Mouse (Mus musculus) forebrain, embryonic 16.5 days (tissue): Measurements from ENCODE around the gene Trim32. TPM values are rescaled to one million over a fixed set of nuclear protein-coding genes. Genes with fewer than 3 reads are reported as not detected.

ENCODE experiments used
- ATAC-seq: fragments of 200-750 bp; cut with Nextera tagmentation; 2 replicates; pipeline ENCODE4 v1.8.0; 2017; ENCODE audit warnings: mild to moderate bottlenecking, moderate library complexity
- H3K27ac ChIP-seq: fragments of 300-500 bp; sonication (generic); 2 replicates; pipeline ENCODE4 v1.5.1; 2014; ENCODE audit warnings: low read length, control low read depth
- H3K27me3 ChIP-seq: fragments of 300-500 bp; sonication (generic); replicated peaks from 2 replicates; pipeline ENCODE4 v1.6.1; 2014; ENCODE audit warnings: low read length; ENCODE audit not compliant: control insufficient read depth, insufficient read depth
- H3K36me3 ChIP-seq: fragments of 300-500 bp; sonication (generic); 2 replicates; pipeline ENCODE4 v1.6.1; 2014; ENCODE audit not compliant: control insufficient read depth, insufficient read depth
- H3K4me1 ChIP-seq: fragments of 300-500 bp; sonication (generic); replicated peaks from 2 replicates; pipeline ENCODE4 v1.6.1; 2014; ENCODE audit warnings: low read length; ENCODE audit not compliant: control insufficient read depth, insufficient read depth
- H3K4me2 ChIP-seq: fragments of 300-500 bp; sonication (generic); 2 replicates; pipeline ENCODE4 v1.6.1; 2014; ENCODE audit warnings: mild to moderate bottlenecking, low read length, control low read depth
- H3K4me3 ChIP-seq: fragments of 300-500 bp; sonication (generic); replicated peaks from 2 replicates; pipeline ENCODE4 v1.5.1; 2014; ENCODE audit warnings: mild to moderate bottlenecking, low read length, control low read depth
- H3K9ac ChIP-seq: fragments of 300-500 bp; sonication (generic); replicated peaks from 2 replicates; pipeline ENCODE4 v1.6.1; 2014; ENCODE audit warnings: low read depth, low read length, control low read depth
- H3K9me3 ChIP-seq: fragments of 300-500 bp; sonication (generic); 2 replicates; pipeline ENCODE4 v1.6.1; 2016; ENCODE audit warnings: low read length; ENCODE audit not compliant: control insufficient read depth
- WGBS: fragments of 180-500 bp; shearing (Covaris S2); extraction: QIAGEN DNeasy Blood & Tissue Kit; methylation state at CpG from one replicate; pipeline ENCODE4 v1.1.7; 2014; 5-methylcytosine and 5-hydroxymethylcytosine counted together
- polyA plus RNA-seq: library from polyadenylated mRNA; unstranded; fragments of >200 nt; fragmentation: Nextera tagmentation; extraction: Ambion mirVana; gene quantifications from 2 replicates; pipeline ENCODE4 v1.2.1, GENCODE M21; 2015

The Trim32 gene
- polyA plus RNA-seq, 1 experiment from 2014 or later = 181 TPM

DNA sequence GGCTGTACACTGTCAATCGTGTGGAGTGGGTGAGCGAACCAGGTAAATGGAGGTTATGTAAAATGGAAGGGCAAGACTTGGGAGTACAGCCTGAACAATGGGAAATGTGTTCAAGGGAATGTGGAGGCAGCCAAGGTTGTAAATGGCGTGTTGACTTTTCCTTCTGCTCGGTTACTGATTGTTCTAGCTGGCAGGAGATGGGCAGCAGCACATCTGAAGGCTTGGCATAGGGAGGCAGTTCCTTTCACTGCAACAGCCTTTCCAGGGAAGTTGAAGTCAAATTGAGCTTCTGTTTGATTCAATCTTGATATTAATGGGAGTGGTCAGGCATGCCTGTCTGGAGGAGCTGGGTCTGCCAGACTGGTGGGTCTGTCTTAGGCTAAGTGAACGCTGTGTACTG, 5.5 kb downstream of the Trim32 start:
- no peaks in the 10 kb centered on the region for H3K27me3 ChIP-seq
- H3K4me3 ChIP-seq = no peak overlapping the region
- H3K9me3 ChIP-seq = no peaks in the 10 kb centered on the region; the same call in 1 of the 2 replicates
- no peak overlapping the region for H3K4me2 ChIP-seq
- peaks cover 23% of the 10 kb centered on the region for H3K36me3 ChIP-seq
- peak; percentile 43 for ATAC-seq
- no peak overlapping the region for H3K9ac ChIP-seq
- H3K4me1 ChIP-seq = peaks cover 34% of the 10 kb centered on the region
- WGBS = 70% methylated on average over 5 of the region's 5 CpGs
- peak overlapping the region; percentile 49; the same call in 1 of the 2 replicates for H3K27ac ChIP-seq

GRCm38 (mm10) chr4:65610896-65611295, 6.1 kb downstream of the Trim32 start:
- peak overlapping the region; percentile 22; the same call in 1 of the 2 replicates for H3K4me2 ChIP-seq
- peaks cover 29% of the 10 kb centered on the region for H3K36me3 ChIP-seq
- no peaks in the 10 kb centered on the region; the same call in 1 of the 2 replicates for H3K9me3 ChIP-seq
- peak; percentile 66 for ATAC-seq
- 51% methylated on average over 6 of the region's 6 CpGs for WGBS
- H3K4me1 ChIP-seq = peaks cover 32% of the 10 kb centered on the region
- peak overlapping the region; percentile 49; the same call in 1 of the 2 replicates for H3K27ac ChIP-seq
- no peak overlapping the region for H3K9ac ChIP-seq
- no peak overlapping the region for H3K4me3 ChIP-seq
- H3K27me3 ChIP-seq = no peaks in the 10 kb centered on the region

DNA sequence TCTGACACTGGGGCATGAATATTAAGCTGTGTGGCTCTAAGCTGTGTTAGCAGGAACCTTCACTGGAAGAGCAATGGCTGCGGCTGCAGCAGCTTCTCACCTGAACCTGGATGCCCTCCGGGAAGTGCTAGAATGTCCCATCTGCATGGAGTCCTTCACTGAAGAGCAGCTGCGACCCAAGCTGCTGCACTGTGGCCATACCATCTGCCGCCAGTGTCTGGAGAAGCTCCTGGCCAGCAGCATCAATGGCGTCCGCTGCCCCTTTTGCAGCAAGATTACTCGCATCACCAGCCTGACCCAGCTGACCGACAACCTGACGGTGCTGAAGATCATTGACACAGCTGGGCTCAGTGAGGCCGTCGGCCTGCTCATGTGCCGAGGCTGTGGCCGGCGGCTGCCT, 8.3 kb downstream of the Trim32 start:
- ATAC-seq = no peak
- peaks cover 40% of the 10 kb centered on the region for H3K36me3 ChIP-seq

DNA sequence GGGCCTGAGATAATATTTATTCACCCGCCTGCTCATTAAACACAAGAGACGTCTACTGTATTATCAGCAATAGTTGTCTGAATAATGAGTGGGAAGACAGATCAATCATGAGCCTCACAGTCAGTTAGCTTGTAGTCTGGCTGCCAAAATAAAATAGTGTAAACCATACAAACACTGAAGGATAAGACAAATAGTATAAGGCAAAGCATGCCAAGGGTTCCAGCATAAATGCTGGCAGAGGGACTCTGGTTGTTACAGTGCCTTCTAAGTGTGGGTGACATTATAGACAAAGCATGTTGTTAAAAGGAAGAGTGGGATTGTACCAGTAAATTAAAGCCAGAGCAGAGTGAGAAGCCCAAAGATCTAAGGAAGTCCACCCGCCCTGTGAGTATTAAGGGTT, 15.3 kb downstream of the Trim32 start:
- H3K9ac ChIP-seq = no peak overlapping the region
- no peak overlapping the region for H3K4me2 ChIP-seq
- no peak for ATAC-seq
- H3K4me3 ChIP-seq = no peak overlapping the region
- no peaks in the 10 kb centered on the region for H3K9me3 ChIP-seq
- peaks cover 22% of the 10 kb centered on the region for H3K36me3 ChIP-seq
- H3K27me3 ChIP-seq = no peaks in the 10 kb centered on the region
- no peak overlapping the region for H3K27ac ChIP-seq
- no peaks in the 10 kb centered on the region for H3K4me1 ChIP-seq
- 67% methylated on average over 3 of the region's 3 CpGs for WGBS

More for the DNA sequence above, 8.3 kb downstream of the Trim32 start:
- Histone ChIP-seq H3K4me3 (no peak overlapping the region), H3K9me3 (no peaks in the 10 kb centered on the region; the same call in 1 of the 2 replicates), H3K4me1 (peaks cover 16% of the 10 kb centered on the region), H3K4me2 (no peak overlapping the region), H3K27me3 (no peaks in the 10 kb centered on the region), H3K9ac (no peak overlapping the region), H3K27ac (no peak overlapping the region)
- WGBS = 95% methylated on average over 14 of the region's 14 CpGs

DNA sequence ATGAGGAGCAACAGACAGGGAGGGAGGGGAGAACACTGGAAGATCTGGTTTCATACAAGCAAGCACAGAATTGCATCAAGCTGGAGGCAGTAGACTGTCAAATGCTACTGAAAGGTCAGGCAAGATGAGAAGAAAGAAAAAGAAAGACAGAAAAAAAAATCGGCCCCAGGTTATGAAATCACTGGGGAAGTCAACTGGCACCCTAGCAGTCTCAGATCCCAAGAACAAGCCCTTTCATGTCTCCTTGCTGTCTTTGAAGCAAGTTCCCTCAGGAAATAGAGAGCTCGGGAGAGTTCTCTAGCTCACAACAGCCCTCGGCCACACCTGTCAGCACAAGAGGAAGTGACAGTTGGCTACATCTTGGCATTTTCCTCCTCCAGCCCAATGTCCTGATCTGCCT, 33.4 kb downstream of the Trim32 start:
- Histone ChIP-seq H3K4me2 (no peak overlapping the region), H3K4me3 (no peak overlapping the region), H3K4me1 (no peaks in the 10 kb centered on the region), H3K27me3 (no peaks in the 10 kb centered on the region), H3K9ac (no peak overlapping the region), H3K27ac (no peak overlapping the region), H3K36me3 (no peaks in the 10 kb centered on the region), H3K9me3 (no peaks in the 10 kb centered on the region)
- 82% methylated on average over 3 of the region's 3 CpGs for WGBS
- no peak for ATAC-seq

DNA sequence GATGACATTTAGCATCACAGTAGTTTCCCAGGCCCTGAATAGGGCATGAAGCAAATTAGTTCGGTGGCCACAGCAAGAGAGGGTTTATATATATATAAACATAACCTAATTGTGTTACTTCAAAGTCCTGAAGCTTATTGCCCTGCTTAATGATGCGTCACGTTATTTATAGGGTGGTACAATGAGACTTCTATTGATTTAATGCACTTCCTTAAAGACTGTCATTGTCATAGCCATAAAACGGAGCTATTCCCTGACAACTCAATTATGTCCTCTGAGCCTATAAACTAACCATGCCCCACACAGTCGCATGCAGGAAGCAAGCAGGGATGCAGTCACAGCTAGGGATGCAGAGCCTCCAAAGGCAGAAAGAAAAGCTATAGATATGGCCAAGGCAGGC, 37.8 kb downstream of the Trim32 start:
- Histone ChIP-seq H3K4me2 (no peak overlapping the region), H3K9ac (no peak overlapping the region), H3K4me1 (no peaks in the 10 kb centered on the region), H3K9me3 (no peaks in the 10 kb centered on the region), H3K27ac (no peak overlapping the region), H3K36me3 (no peaks in the 10 kb centered on the region), H3K4me3 (no peak overlapping the region), H3K27me3 (no peaks in the 10 kb centered on the region)
- no peak for ATAC-seq
- WGBS = 40% methylated on average over 5 of the region's 5 CpGs

DNA sequence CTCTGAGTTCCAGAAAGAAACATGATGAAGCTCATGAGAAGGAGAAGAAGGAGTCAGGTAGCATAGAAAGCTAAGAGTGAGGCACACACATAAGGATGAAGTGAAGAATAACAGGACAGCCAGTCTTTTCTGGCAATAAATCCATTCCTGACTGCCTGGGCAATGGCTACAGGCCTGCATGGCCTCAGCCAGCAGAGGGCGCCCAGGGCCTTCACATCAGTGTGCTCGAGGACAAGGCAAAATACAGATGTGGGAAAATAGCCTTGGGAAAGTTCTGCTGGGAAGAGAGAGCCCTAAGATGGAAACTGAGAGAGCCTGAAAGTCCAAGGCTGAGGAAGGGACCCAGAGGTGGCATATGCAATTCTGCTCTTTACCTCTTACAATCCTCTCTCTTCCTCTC, 49.9 kb downstream of the Trim32 start:
- 0 out of 2 replicates have a peak, but pooled peaks cover 6% of the 10 kb centered on the region for H3K27me3 ChIP-seq
- no peak overlapping the region for H3K9ac ChIP-seq
- H3K27ac ChIP-seq = no peak overlapping the region
- H3K4me2 ChIP-seq = no peak overlapping the region
- no peaks in the 10 kb centered on the region for H3K9me3 ChIP-seq
- 3% methylated on average over 2 of the region's 2 CpGs for WGBS
- no peak overlapping the region for H3K4me3 ChIP-seq
- H3K4me1 ChIP-seq = no peaks in the 10 kb centered on the region
- peak; percentile 91 for ATAC-seq
- no peaks in the 10 kb centered on the region for H3K36me3 ChIP-seq

DNA sequence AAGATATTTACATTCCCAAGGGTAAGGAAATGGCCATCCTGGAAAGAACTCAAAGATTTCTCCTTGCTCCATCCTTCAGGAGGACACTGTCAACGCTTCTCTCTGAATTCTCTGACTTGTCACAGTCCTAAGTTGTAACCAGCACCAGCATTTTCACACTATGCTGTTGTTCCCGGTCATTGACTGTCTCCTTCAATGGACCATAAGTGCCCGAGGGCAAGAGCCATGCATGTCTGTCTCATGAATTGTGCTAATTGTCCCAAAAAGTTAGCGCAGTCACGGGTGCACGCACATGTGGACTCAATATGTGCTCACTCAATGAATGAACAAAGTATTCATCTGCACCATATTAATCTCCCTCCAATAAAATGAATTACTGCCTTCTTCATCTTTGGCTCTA, 58.4 kb downstream of the Trim32 start:
- Histone ChIP-seq H3K36me3 (no peaks in the 10 kb centered on the region), H3K4me2 (no peak overlapping the region), H3K9ac (no peak overlapping the region), H3K27ac (no peak overlapping the region), H3K27me3 (no peaks in the 10 kb centered on the region), H3K4me1 (peaks cover 4% of the 10 kb centered on the region), H3K9me3 (no peaks in the 10 kb centered on the region), H3K4me3 (no peak overlapping the region)
- ATAC-seq = no peak
- 84% methylated on average over 6 of the region's 6 CpGs for WGBS
